Mouse (Mus musculus) regulatory T cell (primary cell): ENCODE measurements around the gene Selenoo.

Experiments used
- in situ Hi-C: fragments of 300-600 bp; cut with MboI, MseI; formaldehyde crosslinking; loops from one replicate; pipeline ENCODE4 v1.15.1; 2025; ENCODE audit warnings: high pct_unique_total_duplicates

The Selenoo gene

DNA sequence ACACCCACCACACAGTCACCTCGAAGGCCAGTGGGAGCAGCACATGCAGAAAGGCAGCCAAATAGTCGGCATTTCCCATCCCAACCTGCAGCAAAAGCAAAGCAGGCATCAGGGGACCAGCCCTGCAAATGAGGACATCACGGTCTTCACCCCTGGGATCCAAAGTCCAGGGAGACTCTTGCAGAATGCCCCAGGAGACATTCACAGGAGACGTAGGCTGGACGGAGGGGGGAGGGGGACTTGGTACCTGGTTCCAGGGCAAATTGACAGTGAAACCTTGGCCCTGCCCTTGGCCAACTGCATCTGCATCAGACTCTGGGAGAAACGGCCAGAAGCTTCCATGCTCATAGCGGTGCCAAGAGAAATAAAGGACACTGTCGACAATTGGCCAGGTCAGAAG is 37.7 kb downstream of the Selenoo start:
- in situ Hi-C loops: loop anchor here (5.0 kb wide), 1 partner anchor 66 kb away; no protein-coding TSS in a partner anchor

DNA sequence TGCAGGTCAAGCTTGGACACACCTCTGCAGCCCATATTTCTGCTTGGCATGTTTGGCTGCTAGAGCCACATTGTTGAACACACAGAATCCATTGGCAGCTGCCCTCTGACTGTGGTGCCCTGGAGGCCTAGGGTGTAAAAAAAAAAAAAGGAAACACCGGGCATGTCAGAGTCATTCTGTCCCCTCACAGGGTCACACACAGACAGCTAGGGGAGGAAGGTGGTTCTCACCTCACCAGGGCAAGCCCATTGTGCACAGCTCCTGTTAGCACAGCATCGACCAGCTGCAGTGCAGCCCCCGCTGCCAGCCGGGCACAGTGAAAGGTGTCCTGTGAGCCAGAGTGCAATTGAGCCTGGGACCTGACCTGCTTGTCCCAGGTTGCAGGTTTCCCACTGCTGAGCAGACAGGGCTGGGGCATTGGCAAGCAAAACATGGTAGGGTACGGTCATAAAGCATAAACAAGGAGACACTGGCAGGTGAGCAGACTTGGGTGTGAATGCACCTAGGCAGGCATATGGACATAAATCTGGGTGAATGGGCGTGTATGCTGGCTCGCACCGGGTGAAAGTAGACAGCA is 38.6 kb downstream of the Selenoo start:
- in situ Hi-C loops: loop anchor here (5.0 kb wide), 1 partner anchor 65 kb away; no protein-coding TSS in a partner anchor

DNA sequence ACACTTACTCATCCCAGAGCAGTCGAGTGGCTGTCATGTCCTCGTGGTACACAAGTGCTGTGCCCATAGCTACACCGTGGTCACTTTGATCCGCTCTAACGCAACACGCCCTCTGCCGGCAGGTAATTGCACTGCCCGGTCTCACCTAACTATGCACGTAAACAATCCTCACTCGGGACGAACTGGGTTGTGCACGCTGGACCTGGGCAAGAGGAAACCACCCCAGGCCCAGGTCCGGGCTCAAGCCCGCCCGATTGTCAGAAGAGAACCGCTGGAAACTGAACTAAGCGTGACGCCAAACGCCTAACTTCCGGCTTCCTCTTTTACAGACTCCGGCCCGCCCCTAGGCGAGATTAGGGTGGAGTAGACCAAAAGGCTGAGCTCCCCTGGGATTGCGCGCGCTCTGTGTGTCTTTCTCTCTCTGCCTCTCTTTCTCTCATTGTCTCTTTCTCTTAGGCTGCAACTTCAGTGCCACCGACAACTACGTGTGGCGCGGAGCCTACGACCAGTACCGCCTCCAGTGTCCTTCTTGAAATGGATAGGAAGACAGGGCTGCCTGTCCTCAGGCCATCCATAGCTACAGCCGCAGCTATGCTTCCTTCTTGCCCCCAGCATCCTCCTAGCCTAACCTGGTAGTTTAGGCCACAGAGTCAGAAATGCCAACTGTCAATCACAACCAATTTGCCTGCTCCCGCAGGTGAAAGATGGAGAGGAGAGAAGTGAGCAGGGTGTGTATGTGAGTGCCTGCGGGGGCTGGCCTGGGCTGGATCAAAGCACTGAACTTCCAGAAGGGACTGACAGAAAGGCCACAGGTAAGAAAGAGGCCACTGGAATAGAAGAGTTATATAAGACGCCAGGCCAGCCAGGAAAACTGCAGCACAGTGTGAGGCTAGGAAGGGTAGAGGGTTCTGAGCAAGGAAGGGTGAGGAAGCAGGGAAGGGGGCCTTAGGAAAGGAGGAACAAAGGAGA is 39.8 kb downstream of the Selenoo start, which contains the start of gene Hdac10:
Gene Hdac10, minus strand, starts transcription at position 319 of the 969 bp plus-strand sequence.
- in situ Hi-C loops: loop anchor here (5.0 kb wide), 1 partner anchor 64 kb away; no protein-coding TSS in a partner anchor

DNA sequence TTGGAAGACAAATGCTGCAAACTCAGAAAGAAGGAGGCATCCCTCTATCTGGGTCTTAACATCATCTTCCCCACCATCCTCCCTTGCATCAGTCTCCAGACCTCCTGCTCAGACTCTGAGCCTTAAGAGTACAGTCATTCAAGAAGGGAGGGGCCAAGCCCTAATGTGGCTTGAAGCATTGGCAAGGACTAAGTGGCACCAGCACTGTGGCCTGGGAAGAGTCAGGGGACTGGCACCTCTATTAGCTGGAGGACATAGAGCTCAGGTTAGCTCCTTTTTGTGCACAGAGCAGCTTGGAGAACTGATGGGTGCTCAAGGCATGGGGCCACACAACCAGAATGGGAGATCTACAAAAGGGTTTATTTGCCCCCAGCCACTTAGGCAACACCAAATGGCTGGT is 41.4 kb downstream of the Selenoo start:
- in situ Hi-C loops: no loop called here

DNA sequence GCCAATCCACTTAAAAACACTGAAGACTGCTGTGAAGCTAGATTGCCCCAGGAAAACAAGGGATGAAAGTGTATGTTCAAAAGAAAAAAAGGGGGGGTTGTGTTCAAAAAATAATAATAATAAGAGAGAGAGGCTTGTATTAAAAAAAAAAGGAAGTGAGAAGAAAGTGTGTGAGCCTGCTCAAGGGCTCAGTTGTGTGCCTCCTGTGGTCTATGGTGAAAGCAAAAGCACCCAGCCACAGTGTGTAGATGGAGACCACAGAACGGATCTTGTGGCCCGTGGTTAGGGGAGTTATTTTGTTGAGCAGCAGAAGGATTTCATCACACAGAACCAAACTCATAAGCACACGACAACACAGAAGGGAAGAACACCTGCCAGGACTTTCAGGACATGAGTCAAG is 42.4 kb downstream of the Selenoo start:
- in situ Hi-C loops: no loop called here

DNA sequence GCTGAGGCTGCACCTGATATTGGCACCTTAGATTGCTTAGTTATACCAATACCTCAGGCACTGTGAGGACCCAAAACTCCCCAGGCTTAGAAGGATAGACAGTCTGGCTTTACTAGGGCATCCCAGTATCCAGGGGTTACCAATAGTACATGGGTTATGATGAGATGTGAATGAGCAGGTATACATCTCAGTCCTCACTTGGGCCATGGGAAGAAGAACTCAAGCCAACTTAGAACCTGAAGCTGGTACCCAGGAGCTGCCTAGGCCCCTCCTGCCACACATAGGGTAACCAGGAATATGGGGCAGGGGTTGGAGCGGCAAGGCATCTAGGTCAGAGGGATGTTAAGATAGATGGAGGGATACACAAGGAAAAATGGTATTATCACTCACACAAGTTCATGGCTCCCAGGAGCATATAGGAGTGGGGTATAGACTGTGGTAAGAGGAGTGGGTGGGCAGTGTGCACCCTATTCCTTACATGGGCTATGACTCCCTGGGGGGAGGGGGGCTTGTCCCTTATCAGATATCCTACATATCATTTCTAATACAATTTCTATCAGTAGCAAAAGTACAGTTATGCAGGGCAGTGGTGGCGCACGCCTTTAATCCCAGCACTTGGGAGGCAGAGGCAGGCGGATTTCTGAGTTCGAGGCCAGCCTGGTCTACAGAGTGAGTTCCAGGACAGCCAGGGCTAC is 47.7 kb downstream of the Selenoo start:
- in situ Hi-C loops: no loop called here

DNA sequence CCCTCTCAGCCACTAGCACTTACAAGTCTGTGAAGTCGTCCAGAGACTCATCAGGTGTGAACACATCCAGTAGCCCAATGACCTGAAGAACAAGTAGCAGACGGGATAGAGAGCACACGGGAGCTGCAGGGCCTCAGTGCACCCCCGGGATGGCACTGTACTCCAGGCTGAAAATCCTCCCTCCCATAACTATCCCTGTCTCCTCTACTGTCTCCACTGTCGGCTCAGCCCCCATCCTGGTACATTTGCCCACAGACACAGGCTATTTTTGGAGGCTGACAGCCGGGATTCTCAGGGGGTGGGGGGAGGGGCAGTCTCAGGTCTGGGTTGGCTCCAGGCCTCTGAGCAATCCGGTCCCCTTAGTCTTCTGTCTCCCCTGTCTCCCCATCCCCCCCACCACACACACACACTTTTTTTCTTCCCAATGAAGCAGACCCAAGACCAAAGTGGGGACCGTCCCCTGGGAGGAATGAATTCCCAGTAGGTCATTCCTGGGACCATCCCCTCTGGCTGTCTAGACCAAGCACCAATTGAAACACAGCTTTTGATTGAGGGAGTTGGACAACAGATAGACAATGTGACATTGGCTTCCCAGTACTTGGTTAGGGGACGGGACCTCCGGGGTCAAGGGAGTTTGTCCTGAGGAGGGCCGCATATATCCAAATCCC is 48.6 kb downstream of the Selenoo start:
- in situ Hi-C loops: no loop called here

DNA sequence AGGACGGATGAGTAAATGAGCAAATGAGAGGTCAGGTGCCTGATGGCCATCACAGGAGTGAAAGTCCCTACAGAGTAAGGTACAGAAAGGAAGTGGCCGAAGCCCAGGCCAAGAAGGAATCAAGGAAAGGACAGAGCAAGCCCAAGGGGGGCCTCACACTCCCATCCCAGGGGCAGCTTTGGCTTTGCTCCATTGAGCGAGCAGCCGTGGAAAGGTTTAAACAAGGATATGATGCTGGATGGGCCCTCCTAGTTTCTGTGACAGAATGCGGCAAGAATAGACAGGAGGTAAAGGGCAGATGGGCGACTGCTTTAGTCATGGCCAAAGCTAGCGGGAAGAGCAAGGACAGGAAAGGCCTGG is 49.1 kb downstream of the Selenoo start:
- in situ Hi-C loops: no loop called here

DNA sequence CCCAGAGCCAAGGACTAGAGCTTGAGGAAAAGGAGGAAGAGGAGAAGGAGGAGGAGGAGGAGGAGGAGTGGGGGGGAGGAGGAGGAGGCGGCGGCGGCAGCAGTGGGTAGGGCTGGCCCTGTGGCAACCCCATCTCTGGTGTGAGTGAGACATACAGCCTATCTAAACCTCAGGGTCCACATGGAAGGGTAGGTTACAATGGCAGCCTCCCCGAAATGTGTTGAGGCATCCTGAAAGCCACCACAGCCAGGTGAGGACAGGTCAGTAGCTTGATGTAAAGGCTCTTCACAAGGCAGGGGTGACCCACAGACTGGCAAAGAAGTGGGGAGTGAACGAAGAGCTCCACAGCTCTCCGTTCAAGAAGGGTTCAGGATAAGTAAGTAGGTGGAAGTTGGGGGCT is 49.6 kb downstream of the Selenoo start:
- in situ Hi-C loops: no loop called here

DNA sequence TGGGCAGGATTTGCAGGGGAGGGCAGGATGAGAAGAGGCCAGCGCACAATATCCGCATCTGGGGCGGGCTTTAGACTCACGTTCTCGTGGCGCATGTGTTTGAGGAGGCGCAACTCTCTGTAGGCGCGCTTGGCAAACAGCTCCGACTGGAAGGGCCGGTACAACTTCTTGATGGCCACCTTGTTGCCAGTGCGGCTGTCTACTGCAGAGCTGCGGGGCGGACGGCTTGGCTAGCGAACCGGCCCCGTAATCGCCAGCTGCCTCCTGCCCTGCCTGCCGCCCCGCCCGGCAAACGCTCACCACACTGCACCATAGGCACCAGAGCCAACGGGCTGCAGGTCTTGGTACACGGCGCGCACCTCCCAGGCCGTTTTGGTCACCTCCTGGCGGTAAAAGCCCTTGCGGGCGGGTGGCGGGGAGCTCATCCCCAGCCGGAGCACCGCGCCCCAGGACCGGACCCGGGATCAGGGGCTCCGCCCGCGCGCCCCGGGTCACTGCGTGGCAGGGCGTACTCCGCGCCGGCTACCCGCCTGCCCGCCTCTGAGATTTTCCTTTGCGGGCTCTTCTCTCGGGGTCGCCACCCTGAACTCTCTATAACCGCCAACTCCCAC is 51.3 kb downstream of the Selenoo start:
- in situ Hi-C loops: no loop called here

DNA sequence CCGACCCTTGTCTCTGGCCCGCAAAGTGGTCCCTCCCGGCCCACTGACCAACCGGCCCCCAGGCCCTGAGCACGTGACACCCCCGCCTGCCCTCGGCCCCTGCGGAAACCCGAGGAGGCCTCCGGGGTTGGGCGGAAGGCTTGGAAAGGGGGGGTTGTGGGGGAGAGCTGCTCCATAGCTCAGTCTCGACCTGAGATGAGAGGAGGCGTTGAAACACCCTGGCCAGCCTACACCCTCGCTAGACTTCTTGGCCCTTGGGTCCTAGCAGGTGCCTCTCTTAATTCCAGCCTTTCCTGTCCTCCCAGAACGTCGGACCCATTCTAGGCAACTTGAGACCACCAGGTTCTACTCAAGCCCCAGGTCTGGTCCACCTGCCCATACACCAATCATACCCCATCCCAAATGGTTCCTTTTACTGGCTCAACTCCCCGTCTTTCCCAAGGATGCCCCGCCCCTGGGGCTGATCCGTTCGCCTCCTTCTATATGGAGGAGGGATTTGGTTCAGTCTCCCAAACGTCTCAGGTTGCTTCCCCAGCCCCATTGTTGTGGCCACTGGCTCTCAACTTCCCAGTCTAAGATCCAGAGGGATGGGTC is 51.9 kb downstream of the Selenoo start, which contains the start of gene Mapk12:
Gene Mapk12, minus strand, starts transcription at position 45 of the 594 bp plus-strand sequence.
- in situ Hi-C loops: no loop called here

DNA sequence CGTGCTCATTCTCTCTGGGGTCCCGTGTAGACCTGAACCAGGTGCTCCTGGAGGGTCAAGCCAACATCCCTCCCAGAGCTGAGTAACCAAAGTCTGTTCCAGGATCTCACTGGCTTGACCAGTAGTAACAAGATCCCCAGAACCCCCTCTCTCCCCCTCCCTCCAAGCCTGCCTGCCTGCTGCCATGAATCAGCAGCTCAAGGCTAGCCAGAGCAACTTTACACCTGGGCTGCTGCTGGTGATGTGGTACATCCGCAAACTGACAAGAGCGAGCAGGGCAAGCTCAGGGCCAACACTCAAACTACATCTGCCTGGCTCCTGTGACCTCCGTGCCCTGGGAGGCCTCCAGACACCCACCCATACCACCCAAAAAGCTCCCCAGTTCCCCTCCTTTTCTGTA is 52.6 kb downstream of the Selenoo start:
- in situ Hi-C loops: no loop called here

DNA sequence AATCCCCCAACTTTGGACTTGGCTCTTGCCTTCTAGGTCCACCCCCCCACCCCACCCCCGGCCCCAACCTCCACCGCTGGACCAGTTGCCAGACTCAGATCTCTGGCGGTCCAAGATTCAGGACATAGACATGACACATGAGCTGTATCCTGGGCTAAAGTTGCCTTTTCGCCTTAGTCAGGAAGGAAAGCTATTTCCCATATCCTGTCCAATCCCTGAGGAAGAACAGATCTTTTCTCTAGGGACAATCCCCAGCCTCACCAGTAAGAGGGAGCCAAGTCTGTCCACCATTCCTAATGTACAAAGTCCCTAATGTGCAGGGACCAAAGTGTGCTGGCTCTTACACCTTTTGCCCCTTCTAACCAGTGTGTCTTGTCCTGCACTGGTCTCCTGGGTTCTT is 53.0 kb downstream of the Selenoo start:
- in situ Hi-C loops: no loop called here

DNA sequence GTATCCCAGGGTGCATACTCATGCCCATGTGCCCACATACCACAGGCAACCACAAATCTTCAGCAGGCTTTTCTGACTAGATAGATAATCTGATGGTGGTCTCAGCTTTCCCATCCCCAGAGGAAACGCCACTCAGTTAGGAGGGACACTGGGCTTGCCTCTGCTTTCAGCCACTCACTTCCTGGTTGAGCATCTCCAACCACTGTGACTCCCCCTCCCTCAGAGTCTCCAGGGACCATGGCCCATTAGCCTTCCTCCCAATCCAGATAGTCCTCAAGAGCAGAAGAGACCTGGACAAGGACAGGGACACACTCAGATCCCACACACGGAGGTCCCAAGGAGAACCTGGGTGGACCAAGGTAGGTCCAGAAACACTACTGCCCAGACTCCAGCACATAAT is 54.2 kb downstream of the Selenoo start:
- in situ Hi-C loops: no loop called here

DNA sequence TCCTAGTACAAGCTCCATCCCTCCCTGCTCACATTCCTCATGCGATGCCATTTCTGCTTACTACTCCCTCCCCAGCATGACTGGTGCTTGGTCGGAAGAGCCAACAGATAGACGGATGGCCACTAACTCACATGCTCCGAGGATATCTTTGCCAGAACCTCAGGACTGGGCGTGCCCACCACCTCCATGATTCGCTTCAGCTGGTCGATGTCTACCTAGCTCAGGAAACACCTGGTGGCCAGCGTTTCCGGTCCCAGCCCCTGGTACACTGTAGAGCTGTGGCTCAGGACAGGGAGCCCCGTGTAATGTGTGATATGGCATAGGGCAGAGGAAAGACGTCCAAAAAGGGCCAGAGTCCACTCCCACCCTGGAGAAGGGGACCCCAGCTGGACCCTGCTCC is 56.1 kb downstream of the Selenoo start:
- in situ Hi-C loops: loop anchor here (5.0 kb wide), 1 partner anchor 52 kb away; the partner anchor contains the start of gene Dennd6b

DNA sequence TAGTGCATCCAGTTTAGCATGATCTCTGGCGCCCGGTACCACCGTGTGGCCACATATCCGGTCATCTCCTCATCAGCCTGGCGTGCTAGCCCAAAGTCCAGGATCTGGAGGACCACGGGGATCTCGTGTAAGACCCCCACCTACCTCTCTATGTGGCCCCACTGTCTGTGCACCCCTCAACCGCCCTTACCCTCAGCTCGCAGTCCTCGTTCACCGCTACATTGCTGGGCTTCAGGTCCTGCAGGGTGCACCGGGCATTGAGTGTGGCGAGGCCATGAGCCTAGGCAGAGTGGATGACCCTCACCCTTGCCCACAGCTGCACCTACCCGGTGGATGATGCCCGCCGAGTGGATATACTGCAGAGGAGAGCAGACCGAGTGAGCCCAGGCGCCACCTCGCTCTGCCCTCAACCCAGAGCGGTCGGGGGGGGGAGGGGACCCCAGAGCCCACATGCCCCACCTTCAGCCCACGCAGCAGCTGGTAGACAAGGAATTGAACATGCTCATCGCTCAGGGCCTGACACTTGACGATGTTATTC is 57.0 kb downstream of the Selenoo start:
- in situ Hi-C loops: loop anchor here (5.0 kb wide), 1 partner anchor 51 kb away; the partner anchor contains the start of gene Dennd6b

DNA sequence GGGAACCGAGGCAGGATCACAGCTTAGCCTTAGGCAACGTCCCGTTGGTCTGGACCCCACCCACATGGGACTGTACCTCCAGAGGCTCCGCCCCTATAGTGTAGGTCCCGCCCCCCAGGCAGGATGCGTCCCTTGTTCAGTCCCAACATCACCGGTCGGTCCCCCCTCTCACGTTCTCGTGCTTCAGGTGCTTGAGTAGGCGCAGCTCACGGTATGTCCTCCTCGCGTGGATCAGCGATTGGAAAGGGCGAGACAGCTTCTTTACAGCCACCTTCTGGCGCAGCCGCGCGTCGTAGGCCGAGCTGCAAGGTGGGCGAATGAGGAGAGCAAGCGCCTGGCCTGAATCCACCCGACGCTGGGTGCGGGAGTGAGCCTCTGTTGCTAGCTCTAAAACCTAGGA is 57.7 kb downstream of the Selenoo start:
- in situ Hi-C loops: loop anchor here (5.0 kb wide), 1 partner anchor 51 kb away; the partner anchor contains the start of gene Dennd6b

DNA sequence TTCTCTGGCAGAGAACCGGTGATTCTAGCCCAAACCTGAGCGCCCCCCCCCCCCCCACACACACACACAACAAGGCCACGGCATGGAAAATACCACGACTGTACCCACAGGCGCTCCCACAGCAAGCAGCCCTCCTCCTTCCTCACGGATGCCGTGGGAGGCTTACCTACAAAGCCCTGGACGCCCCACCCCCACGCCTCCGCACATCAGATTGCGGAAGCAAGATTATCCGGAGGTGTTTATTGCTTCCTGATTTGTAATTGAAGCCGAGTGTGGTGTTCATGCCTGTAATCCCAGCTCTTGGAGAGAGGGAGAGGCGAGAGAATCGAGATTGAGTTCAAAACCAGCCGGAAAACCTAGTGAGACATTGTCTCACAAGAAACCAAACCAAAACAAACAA is 58.1 kb downstream of the Selenoo start:
- in situ Hi-C loops: loop anchor here (5.0 kb wide), 1 partner anchor 50 kb away; the partner anchor contains the start of gene Dennd6b

DNA sequence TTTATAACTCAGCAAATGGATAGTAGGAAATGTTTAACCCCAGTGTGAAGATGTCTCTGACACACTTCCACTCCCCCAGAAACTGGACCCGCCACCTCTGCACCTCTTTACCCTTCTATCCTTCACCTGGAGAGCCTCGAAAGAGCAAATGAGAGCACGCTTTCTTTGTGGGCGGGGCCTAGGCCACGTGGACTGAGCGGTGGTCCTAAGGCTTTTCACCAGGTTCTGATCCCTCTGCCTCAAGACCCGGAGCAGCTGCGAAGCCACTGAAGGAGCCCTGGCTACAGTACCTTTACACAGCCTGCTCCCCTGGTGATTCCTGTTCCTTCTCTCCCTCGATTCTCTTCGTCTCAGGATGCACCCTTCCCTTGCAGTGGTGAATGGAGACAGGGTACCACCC is 58.6 kb downstream of the Selenoo start:
- in situ Hi-C loops: loop anchor here (5.0 kb wide), 1 partner anchor 50 kb away; the partner anchor contains the start of gene Dennd6b

DNA sequence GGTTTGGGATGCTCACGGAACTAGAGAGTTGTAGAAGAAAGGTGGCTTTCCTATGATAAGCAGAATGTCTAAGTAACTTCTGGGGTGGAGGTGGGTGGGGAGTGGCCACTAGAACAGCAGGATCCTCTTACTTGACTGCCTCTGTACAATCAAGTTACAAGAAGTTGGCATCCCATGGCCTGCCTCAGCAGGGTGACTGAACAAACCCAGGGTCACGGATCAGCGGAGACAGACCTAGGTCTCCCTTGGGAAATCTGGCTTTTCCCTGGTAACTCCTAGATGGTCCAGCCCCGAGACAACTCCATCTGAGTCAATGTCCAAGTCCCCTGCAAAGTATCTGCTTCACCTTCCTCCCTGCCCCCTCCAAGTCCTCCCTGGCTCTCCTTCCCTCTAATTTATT is 59.0 kb downstream of the Selenoo start:
- in situ Hi-C loops: loop anchor here (5.0 kb wide), 1 partner anchor 49 kb away; the partner anchor contains the start of gene Dennd6b
